Mouse (Mus musculus): ENCODE measurements around the gene Hivep3. TPM values are rescaled to one million over a fixed set of nuclear protein-coding genes. Genes with fewer than 3 reads are reported as not detected.

Hivep3 gene
- polyA plus RNA-seq, 1 experiment from 2014 or later = 8.9 TPM

DNA sequence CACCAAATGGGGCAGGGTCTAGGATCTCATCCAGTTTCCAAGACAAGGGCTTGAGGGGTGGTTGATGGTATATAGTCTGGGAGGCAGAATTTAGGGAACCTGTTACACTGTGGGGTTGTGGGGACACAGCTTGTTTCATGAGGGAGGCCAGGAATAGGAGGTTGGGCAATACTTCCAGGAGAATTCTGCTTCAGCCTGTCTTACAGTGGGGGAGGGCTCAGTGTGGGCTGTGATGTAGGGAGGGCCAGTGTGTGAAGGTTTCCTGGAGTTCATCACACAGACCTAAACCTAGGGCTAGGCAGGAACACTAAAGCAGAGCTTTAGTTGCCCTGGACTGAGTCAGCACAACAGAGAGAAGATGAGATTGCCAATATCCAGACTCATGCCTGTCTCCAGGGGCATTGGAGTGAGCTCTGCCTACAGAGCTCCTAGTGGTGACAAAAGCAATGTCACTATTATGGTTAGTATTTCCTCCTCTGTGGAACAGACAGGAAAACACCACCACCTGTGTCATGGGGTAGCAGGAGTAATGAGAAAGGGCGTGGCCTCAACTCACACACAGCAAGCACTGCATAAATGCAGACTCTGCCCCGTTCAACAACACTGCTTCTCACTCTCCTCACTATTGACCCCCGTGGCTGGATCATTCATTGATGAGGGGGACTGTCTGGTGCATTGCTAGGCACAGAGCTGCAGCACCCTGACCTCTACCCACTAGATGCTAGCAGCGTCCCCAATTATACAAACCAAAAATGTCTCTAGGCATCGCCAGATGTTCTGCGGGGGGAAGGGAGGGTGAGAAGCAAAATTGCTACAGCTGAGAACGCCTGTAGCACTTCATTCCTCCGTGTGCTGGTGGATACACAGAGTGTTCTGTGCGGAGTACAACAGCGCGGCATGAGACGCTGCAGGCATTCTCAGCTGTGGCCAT lies 213.9 kb downstream of the Hivep3 start:
- no peak overlapping the region for H3K27ac ChIP-seq
- no peak for ATAC-seq (replicated peaks; ENCODE audit: low FRiP score)
- no peak overlapping the region for H3K4me3 ChIP-seq (replicated peaks)
- H3K9ac ChIP-seq = no peak overlapping the region
- no peaks in the 10 kb centered on the region for H3K36me3 ChIP-seq
- no peaks in the 10 kb centered on the region for H3K9me3 ChIP-seq (replicated peaks)
- no peaks in the 10 kb centered on the region for H3K4me1 ChIP-seq
- no peak overlapping the region for H3K4me2 ChIP-seq
- 76% methylated on average over 12 of the region's 12 CpGs for WGBS
- no peaks in the 10 kb centered on the region for H3K27me3 ChIP-seq

DNA sequence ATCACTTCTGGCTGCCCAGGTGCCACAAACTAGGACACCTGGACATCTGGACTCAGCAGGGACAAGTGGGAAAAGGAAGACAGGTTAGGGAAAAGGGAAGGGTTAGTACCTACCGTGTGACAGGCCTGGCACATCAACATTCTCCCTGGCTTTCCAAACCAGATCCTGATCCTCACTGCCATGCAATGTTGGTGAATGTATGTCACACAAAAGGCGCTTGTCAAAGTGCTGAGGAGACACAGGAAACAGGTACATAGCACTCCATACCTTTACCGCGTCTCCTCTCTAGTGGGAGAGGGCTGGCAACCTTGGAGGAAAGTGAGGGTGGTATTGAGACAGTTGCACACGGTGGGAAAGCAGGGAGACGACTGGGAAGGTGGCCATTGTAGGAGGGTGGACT lies 214.8 kb downstream of the Hivep3 start:
- H3K27ac ChIP-seq = no peak overlapping the region
- WGBS = 81% methylated on average over 6 of the region's 6 CpGs
- H3K36me3 ChIP-seq = no peaks in the 10 kb centered on the region
- no peaks in the 10 kb centered on the region for H3K4me1 ChIP-seq
- no peak overlapping the region for H3K4me2 ChIP-seq
- no peak overlapping the region for H3K4me3 ChIP-seq (replicated peaks)
- no peak overlapping the region for H3K9ac ChIP-seq
- ATAC-seq (replicated peaks; ENCODE audit: low FRiP score) = no peak
- no peaks in the 10 kb centered on the region for H3K27me3 ChIP-seq
- no peaks in the 10 kb centered on the region for H3K9me3 ChIP-seq (replicated peaks)

DNA sequence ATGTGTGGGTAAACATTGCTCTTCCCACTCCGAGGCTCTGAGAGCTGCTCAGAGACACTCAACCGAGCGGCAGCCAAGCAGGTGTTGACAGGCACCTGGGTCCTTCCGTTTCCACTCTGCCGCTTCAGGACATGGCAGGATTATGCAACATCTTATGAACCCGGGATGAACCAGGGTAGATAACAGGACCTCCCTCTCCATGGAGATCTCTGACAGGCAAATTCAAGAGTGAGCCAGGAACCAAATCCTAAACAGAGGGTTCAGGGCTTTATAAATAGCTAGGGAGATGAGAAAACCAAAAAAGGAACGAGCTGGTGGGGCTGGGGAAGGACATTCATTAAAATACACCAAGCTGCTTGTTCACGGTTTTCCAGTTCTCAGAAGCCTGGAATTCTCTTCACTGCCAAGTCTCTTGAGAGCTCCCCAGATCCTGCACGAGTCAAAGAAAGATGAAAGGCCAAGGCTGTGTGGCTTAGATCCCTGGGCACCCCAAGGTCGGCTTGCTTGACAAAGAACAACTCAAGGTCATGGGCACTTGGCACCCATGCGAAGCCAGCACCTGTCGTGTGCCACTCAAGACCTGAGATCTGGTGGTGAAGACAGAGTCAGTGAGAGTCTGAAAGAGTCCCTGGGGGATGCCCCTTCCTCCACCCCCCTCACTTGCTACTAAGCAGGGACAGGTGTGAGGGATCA lies 215.5 kb downstream of the Hivep3 start:
- 75% methylated on average over 12 of the region's 12 CpGs for WGBS
- no peak overlapping the region for H3K27ac ChIP-seq
- no peak overlapping the region for H3K9ac ChIP-seq
- no peaks in the 10 kb centered on the region for H3K36me3 ChIP-seq
- no peaks in the 10 kb centered on the region for H3K4me1 ChIP-seq
- H3K4me2 ChIP-seq = no peak overlapping the region
- H3K4me3 ChIP-seq (replicated peaks) = no peak overlapping the region
- H3K9me3 ChIP-seq (replicated peaks) = no peaks in the 10 kb centered on the region
- ATAC-seq (replicated peaks; ENCODE audit: low FRiP score) = no peak
- H3K27me3 ChIP-seq = no peaks in the 10 kb centered on the region

DNA sequence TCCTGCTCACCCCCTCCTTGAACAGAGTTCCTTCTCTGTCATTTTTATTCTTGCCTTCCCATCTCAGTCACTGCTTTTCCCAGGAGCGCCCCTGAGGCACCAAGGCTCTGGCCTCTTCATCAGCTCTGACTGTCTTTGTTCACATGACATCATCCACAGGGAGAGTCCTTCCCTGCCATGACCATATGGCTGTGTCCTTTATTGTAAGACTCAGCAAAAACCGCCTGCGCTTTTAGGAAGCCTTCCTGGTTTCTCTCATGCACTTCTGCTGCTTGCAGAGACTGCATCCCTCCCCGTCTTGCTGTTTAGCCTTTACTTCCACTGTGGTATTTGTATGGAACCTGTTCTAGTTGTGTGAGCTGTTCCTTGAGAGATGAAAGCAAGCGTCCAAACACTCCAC lies 216.6 kb downstream of the Hivep3 start:
- no peaks in the 10 kb centered on the region for H3K27me3 ChIP-seq
- no peak for ATAC-seq (replicated peaks; ENCODE audit: low FRiP score)
- H3K9ac ChIP-seq = no peak overlapping the region
- no peaks in the 10 kb centered on the region for H3K9me3 ChIP-seq (replicated peaks)
- H3K4me2 ChIP-seq = no peak overlapping the region
- H3K4me1 ChIP-seq = no peaks in the 10 kb centered on the region
- 85% methylated on average over 5 of the region's 5 CpGs for WGBS
- no peak overlapping the region for H3K4me3 ChIP-seq (replicated peaks)
- no peaks in the 10 kb centered on the region for H3K36me3 ChIP-seq
- H3K27ac ChIP-seq = no peak overlapping the region

DNA sequence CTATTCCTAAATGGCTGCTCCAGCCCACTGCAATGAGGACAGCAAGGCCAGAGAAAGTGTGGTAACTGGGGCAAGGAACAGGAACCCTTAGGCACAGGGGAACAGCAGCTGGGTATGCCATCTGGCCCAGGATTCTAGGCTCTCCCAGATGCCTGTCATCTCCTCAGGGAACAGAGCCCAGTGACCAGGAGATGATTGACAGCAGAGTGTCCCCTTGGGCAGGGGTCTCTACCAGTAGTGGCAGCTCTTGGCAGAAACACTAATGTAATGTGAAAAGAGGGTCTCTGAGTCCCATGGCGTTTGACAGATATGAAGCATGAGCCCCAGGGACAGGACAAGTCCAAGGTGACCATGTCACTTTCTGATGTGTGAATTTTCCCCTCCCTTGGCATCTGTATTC lies 217.5 kb downstream of the Hivep3 start:
- 81% methylated on average over 1 of the region's 1 CpGs for WGBS
- Histone ChIP-seq H3K9ac (no peak overlapping the region), H3K9me3 (replicated peaks) (no peaks in the 10 kb centered on the region), H3K4me1 (no peaks in the 10 kb centered on the region), H3K36me3 (no peaks in the 10 kb centered on the region), H3K4me2 (no peak overlapping the region), H3K27me3 (no peaks in the 10 kb centered on the region), H3K27ac (no peak overlapping the region), H3K4me3 (replicated peaks) (no peak overlapping the region)
- ATAC-seq (replicated peaks; ENCODE audit: low FRiP score) = no peak

DNA sequence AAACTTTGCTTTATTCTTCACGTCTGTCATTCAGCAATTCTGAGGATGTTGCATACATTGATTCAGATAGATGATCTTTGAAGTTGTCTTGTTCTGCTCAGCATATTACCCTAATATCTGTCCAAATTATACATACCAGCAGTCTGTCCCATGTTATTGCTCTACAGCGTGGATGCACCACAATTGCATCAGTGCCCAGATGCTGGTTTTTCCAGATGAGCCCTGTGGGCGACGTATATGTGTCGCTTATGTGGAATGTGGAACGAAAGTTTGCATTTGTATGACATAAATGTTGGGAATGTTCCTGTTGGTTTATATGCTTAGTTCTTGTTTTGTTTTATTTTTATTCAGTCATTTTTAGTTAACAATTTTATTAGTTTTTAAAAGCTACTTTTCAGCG lies 221.4 kb downstream of the Hivep3 start:
- no peak overlapping the region for H3K9ac ChIP-seq
- H3K27ac ChIP-seq = no peak overlapping the region
- no peak overlapping the region for H3K4me2 ChIP-seq
- WGBS = 86% methylated on average over 7 of the region's 7 CpGs
- H3K27me3 ChIP-seq = no peaks in the 10 kb centered on the region
- no peak overlapping the region for H3K4me3 ChIP-seq (replicated peaks)
- H3K4me1 ChIP-seq = peaks cover 12% of the 10 kb centered on the region
- H3K36me3 ChIP-seq = no peaks in the 10 kb centered on the region
- no peak for ATAC-seq (replicated peaks; ENCODE audit: low FRiP score)
- no peaks in the 10 kb centered on the region for H3K9me3 ChIP-seq (replicated peaks)

DNA sequence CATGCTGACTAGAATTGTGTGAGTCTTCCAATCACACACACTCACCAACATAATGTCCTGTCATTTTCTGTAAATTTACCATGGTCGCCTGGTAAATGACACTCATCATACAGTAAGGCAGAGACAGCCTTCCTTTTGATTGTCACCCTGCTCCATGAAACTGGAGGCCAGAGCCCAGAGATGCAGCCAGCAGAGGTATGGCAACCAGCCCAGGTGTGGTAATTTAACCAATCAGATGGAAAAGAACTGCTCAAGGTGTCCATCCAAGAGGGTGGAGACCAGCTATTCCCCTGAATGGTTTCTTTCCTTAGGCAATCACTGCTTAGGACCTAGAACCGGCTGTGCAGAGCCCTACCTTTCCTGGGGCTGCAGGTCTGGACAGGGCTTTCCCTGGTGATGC lies 224.4 kb downstream of the Hivep3 start:
- Histone ChIP-seq H3K4me3 (replicated peaks) (no peak overlapping the region), H3K4me1 (peaks cover 12% of the 10 kb centered on the region)
- ATAC-seq (replicated peaks; ENCODE audit: low FRiP score) = no peak

DNA sequence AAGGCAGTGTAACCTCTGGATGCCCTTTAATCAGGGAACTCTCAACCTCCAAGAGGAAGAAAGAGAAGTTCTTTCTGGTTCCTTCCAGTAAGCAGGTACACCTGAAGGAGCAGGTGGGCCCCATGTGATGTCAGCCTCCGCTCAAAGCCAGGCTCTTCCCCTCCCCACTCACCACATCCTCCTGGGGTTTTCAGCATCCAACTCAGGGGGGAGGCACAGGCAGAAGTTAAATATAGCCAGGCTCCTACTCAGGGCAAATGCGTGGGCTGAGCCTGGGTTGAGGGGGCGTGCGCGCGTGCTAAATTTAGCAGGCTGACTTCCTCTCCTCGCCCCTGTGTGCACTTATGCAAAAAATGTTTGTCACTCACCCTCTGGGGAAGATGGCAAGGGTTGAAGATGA lies 225.7 kb downstream of the Hivep3 start:
- peaks cover 12% of the 10 kb centered on the region for H3K4me1 ChIP-seq
- no peak overlapping the region for H3K4me2 ChIP-seq
- H3K9ac ChIP-seq = no peak overlapping the region
- H3K27me3 ChIP-seq = no peaks in the 10 kb centered on the region
- 22% methylated on average over 7 of the region's 7 CpGs for WGBS
- ATAC-seq (replicated peaks; ENCODE audit: low FRiP score) = peak; percentile 15; the same call in 1 of the 2 replicates
- H3K4me3 ChIP-seq (replicated peaks) = no peak overlapping the region
- no peak overlapping the region for H3K27ac ChIP-seq
- no peaks in the 10 kb centered on the region for H3K36me3 ChIP-seq
- no peaks in the 10 kb centered on the region for H3K9me3 ChIP-seq (replicated peaks)

More for the DNA sequence above, 224.4 kb downstream of the Hivep3 start:
- Histone ChIP-seq H3K9ac (no peak overlapping the region), H3K4me2 (no peak overlapping the region), H3K27me3 (no peaks in the 10 kb centered on the region), H3K9me3 (replicated peaks) (no peaks in the 10 kb centered on the region), H3K27ac (no peak overlapping the region), H3K36me3 (no peaks in the 10 kb centered on the region)
- WGBS = 88% methylated on average over 2 of the region's 2 CpGs

DNA sequence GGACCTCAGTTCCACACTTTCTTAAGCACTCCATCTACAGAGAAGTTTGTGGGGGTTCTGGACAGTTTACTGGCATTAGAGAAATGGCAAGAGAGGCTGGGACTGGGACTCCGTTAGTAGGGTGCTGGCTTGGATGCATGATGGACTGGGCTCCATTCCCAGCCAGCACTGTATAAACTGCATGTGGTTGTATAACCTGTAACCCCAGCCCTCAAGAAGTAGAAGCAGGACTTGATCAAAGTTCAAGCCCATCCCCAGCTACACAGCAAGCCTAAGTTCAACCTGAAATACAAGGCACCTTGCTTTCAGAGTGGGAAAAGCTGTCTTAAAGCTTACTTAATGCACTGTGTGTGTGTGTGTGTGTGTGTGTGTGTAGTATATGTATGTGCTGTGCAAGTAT lies 226.3 kb downstream of the Hivep3 start:
- Histone ChIP-seq H3K36me3 (no peaks in the 10 kb centered on the region), H3K4me3 (replicated peaks) (no peak overlapping the region), H3K9me3 (replicated peaks) (no peaks in the 10 kb centered on the region), H3K9ac (no peak overlapping the region), H3K27ac (no peak overlapping the region), H3K4me2 (no peak overlapping the region), H3K4me1 (peaks cover 12% of the 10 kb centered on the region), H3K27me3 (no peaks in the 10 kb centered on the region)
- WGBS = 58% methylated on average over 1 of the region's 1 CpGs
- no peak for ATAC-seq (replicated peaks; ENCODE audit: low FRiP score)

DNA sequence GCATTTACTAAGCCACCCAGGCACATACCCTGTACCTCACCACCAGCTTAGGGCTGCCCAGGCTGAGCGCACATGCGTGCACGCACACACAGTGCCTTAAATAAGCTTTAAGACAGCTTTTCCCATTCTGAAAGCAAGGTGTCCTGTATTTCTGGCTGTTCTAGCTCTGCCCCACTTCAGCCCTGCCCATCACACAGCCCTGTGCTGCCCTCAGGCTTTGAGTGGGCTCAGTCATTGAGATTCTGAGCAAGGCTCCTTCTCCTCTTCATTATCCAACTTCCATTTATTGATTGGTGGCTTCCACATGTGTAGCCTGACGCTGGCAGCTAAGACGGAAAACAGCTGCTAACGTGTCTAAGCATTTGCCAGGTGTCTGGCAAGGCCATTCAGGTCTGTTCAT lies 226.9 kb downstream of the Hivep3 start:
- H3K4me2 ChIP-seq = no peak overlapping the region
- peaks cover 12% of the 10 kb centered on the region for H3K4me1 ChIP-seq
- no peaks in the 10 kb centered on the region for H3K9me3 ChIP-seq (replicated peaks)
- no peak overlapping the region for H3K27ac ChIP-seq
- no peak for ATAC-seq (replicated peaks; ENCODE audit: low FRiP score)
- no peak overlapping the region for H3K9ac ChIP-seq
- WGBS = 84% methylated on average over 6 of the region's 6 CpGs
- no peak overlapping the region for H3K4me3 ChIP-seq (replicated peaks)
- H3K36me3 ChIP-seq = no peaks in the 10 kb centered on the region
- no peaks in the 10 kb centered on the region for H3K27me3 ChIP-seq

DNA sequence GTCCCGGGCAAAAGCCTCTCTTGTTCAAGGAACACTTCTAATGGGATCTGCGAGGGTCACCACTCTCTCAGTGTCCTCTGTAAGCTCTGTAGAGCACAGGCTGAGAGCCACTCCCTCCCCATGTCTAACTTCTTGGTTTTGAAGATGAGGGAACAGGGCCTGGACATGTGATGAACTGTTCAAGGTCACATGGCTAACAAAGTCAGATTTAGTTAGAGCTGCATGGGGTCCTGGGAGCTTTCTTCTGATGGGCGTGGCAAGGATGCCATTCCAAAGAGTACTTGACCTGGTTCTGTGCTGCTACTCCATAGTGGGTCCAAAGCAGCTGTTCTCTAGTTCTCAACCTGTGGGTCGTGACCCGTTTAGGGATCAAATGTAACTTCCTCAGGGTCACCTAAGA lies 227.6 kb downstream of the Hivep3 start:
- H3K36me3 ChIP-seq = no peaks in the 10 kb centered on the region
- peaks cover 12% of the 10 kb centered on the region for H3K4me1 ChIP-seq
- no peak overlapping the region for H3K9ac ChIP-seq
- no peak for ATAC-seq (replicated peaks; ENCODE audit: low FRiP score)
- H3K4me3 ChIP-seq (replicated peaks) = no peak overlapping the region
- H3K4me2 ChIP-seq = no peak overlapping the region
- H3K9me3 ChIP-seq (replicated peaks) = no peaks in the 10 kb centered on the region
- no peak overlapping the region for H3K27ac ChIP-seq
- H3K27me3 ChIP-seq = no peaks in the 10 kb centered on the region
- WGBS = 84% methylated on average over 5 of the region's 5 CpGs

DNA sequence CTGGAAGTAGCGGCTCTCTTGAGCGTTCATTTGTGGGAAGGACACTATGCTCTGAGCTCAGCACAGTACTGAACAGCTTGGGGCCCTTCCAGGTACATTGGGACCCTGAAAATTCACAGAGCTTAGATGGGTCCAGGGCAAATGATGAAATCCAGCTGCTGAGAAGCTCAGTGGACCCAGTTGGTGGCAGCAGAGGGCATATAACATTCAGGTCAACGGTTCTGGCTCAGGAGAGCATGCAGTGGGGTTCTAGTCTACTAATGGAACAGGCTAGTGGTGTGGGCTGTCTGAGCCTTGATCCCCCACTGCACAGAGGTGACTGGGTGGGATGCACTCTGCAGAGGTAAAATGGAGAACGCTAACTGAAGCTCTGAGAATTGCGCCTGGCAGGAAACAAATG lies 228.5 kb downstream of the Hivep3 start:
- peaks cover 20% of the 10 kb centered on the region for H3K4me1 ChIP-seq
- no peak overlapping the region for H3K9ac ChIP-seq
- H3K27me3 ChIP-seq = no peaks in the 10 kb centered on the region
- H3K36me3 ChIP-seq = no peaks in the 10 kb centered on the region
- no peak overlapping the region for H3K27ac ChIP-seq
- no peak for ATAC-seq (replicated peaks; ENCODE audit: low FRiP score)
- 81% methylated on average over 5 of the region's 5 CpGs for WGBS
- H3K4me2 ChIP-seq = no peak overlapping the region
- no peak overlapping the region for H3K4me3 ChIP-seq (replicated peaks)
- no peaks in the 10 kb centered on the region for H3K9me3 ChIP-seq (replicated peaks)

All from kidney, embryonic 15.5 days (tissue).